Mouse (Mus musculus) myocyte (in vitro differentiated cells): ENCODE measurements at regions not wholly inside any gene's neighbourhood (a gene's known extent, or its start where the extent isn't known, plus 50 kb on each side); places are given as distances from the start of the nearest gene placed in this dataset.
"Not testable (repeated sequence)": the region's sequence is repeated elsewhere in the genome, so short reads cannot be mapped to it uniquely, and the experiment has no call there.

Source experiments
- H3K27me3 ChIP-seq: one replicate; pipeline ENCODE4 v1.6.1; 2011; ENCODE audit not compliant: control insufficient read depth, insufficient read depth, insufficient read length
- H3K36me3 ChIP-seq: one replicate; pipeline ENCODE4 v1.6.1; 2011; ENCODE audit not compliant: control insufficient read depth, insufficient read depth
- H3K4me2 ChIP-seq: one replicate; pipeline ENCODE4 v1.6.1; 2011; ENCODE audit warnings: low read depth, control low read depth
- H3K4me3 ChIP-seq: one replicate; pipeline ENCODE4 v1.5.1; 2011; ENCODE audit warnings: mild to moderate bottlenecking, control low read depth, moderate library complexity
- H3K79me2 ChIP-seq: one replicate; pipeline ENCODE4 v1.6.1; 2011; ENCODE audit not compliant: control insufficient read depth, insufficient read depth
- H3ac ChIP-seq: one replicate; pipeline ENCODE4 v1.6.1; 2011; ENCODE audit not compliant: control insufficient read depth, insufficient read length
- CEBPB ChIP-seq: IDR thresholded peaks from 2 replicates; pipeline ENCODE4 v1.6.1; 2011; ENCODE audit warnings: mild to moderate bottlenecking, moderate library complexity; ENCODE audit not compliant: poor library complexity, insufficient read depth, severe bottlenecking
- E2F4 ChIP-seq: IDR thresholded peaks from one replicate; pipeline ENCODE4 v1.6.1; 2011; ENCODE audit warnings: mild to moderate bottlenecking, control low read depth, moderate library complexity; ENCODE audit not compliant: insufficient read depth
- MAX ChIP-seq: IDR thresholded peaks from one replicate; pipeline ENCODE4 v1.6.1; 2011; ENCODE audit warnings: low read depth, mild to moderate bottlenecking, control low read depth
- MYOD1 ChIP-seq, 3 experiments: IDR thresholded peaks; one replicate each; pipeline ENCODE4 v1.6.1; 2011; ENCODE audit warnings: control low read depth in 2 of 3, low read depth in 2 of 3, mild to moderate bottlenecking in 2 of 3, moderate library complexity in 1 of 3; ENCODE audit not compliant: insufficient read length in 2 of 3, control insufficient read depth in 1 of 3
- MYOG ChIP-seq, 3 experiments: IDR thresholded peaks; one replicate each; pipeline ENCODE4 v1.6.1; 2011; ENCODE audit warnings: control low read depth in 2 of 3, low read depth in 2 of 3, mild to moderate bottlenecking in 2 of 3; ENCODE audit not compliant: insufficient read length in 2 of 3, control insufficient read depth in 1 of 3, insufficient read depth in 1 of 3
- POLR2A ChIP-seq: IDR thresholded peaks from one replicate; pipeline ENCODE4 v1.6.1; 2011; ENCODE audit warnings: low read depth, mild to moderate bottlenecking, control low read depth, moderate library complexity; ENCODE audit not compliant: insufficient read length
- POLR2AphosphoS2 ChIP-seq: IDR thresholded peaks from one replicate; pipeline ENCODE4 v1.6.1; 2011; ENCODE audit warnings: low read depth, control low read depth; ENCODE audit not compliant: insufficient read length
- REST ChIP-seq: IDR thresholded peaks from one replicate; pipeline ENCODE4 v1.6.1; 2011; ENCODE audit warnings: mild to moderate bottlenecking, control low read depth, moderate library complexity; ENCODE audit not compliant: insufficient read depth, insufficient read length
- SRF ChIP-seq: IDR thresholded peaks from one replicate; pipeline ENCODE4 v1.6.1; 2011; ENCODE audit warnings: low read depth; ENCODE audit not compliant: control insufficient read depth, insufficient read length
- TCF12 ChIP-seq: IDR thresholded peaks from one replicate; pipeline ENCODE4 v1.6.1; 2011; ENCODE audit warnings: mild to moderate bottlenecking, control low read depth; ENCODE audit not compliant: poor library complexity, insufficient read depth, severe bottlenecking
- TCF3 ChIP-seq: IDR thresholded peaks from one replicate; pipeline ENCODE4 v1.6.1; 2011; ENCODE audit warnings: low read depth, control low read depth; ENCODE audit not compliant: insufficient read length
- USF1 ChIP-seq: IDR thresholded peaks from one replicate; pipeline ENCODE4 v1.6.1; 2011; ENCODE audit warnings: low read depth, mild to moderate bottlenecking, control low read depth, moderate library complexity

GRCm38 (mm10) chr15:37099927-37100766 lies 92.6 kb upstream of the Zfp706 start:
- Histone ChIP-seq H3K36me3 (no peaks in the 10 kb centered on the region), H3ac (no peak overlapping the region), H3K27me3 (no peaks in the 10 kb centered on the region), H3K4me3 (no peak overlapping the region), H3K79me2 (no peaks in the 10 kb centered on the region), H3K4me2 (peak overlapping the region; percentile 14)
- TF ChIP-seq E2F4 = no peak
- no peak for TF ChIP-seq TCF12
- TF ChIP-seq POLR2A = no peak
- no peak for TF ChIP-seq MYOD1 (IDR thresholded peaks at IDR 0.05; ENCODE audit: control insufficient read depth in 1 of 3, insufficient read length in 2 of 3, low read depth in 2 of 3)
- TF ChIP-seq SRF = no peak
- TF ChIP-seq USF1 = no peak
- no peak for TF ChIP-seq MYOG (IDR thresholded peaks at IDR 0.05; ENCODE audit: control insufficient read depth in 1 of 3, insufficient read depth in 1 of 3, insufficient read length in 2 of 3, low read depth in 2 of 3)
- TF ChIP-seq MAX = no peak
- no peak for TF ChIP-seq POLR2AphosphoS2
- no peak for TF ChIP-seq REST
- TF ChIP-seq TCF3 = no peak
- TF ChIP-seq CEBPB = no peak

GRCm38 (mm10) chr15:37099176-37099575 lies 91.6 kb upstream of the Zfp706 start:
- Histone ChIP-seq H3K27me3 (no peaks in the 10 kb centered on the region), H3K4me2 (no peak overlapping the region), H3K79me2 (no peaks in the 10 kb centered on the region), H3K4me3 (no peak overlapping the region), H3ac (no peak overlapping the region), H3K36me3 (no peaks in the 10 kb centered on the region)
- TF ChIP-seq MYOD1 (IDR thresholded peaks at IDR 0.05; ENCODE audit: control insufficient read depth in 1 of 3, insufficient read length in 2 of 3, low read depth in 2 of 3) (no peak), SRF (no peak), USF1 (no peak), POLR2A (no peak), CEBPB (no peak), E2F4 (no peak), MYOG (IDR thresholded peaks at IDR 0.05; ENCODE audit: control insufficient read depth in 1 of 3, insufficient read depth in 1 of 3, insufficient read length in 2 of 3, low read depth in 2 of 3) (no peak), REST (no peak), TCF12 (no peak), MAX (no peak), POLR2AphosphoS2 (no peak), TCF3 (no peak)

DNA sequence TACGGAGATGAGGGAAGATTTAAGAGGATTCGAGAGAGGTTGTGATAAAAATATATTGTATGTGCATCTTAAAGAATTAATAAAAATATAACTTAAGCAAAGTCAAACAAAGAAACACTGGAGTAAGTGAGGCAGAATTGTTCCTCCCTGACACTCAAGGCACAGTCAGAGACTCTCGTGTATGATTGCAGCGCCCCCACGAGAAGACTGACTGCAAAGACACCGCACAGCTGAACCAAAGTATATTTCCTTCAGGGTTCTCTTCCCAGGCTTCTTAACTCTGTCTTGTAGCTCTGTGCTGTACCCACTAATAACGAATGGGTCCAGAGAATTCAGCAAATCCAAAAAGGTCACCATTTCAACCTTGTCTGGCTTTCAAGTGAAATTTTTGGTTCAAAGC lies 89.9 kb upstream of the Zfp706 start:
- Histone ChIP-seq H3K36me3 (no peaks in the 10 kb centered on the region), H3ac (no peak overlapping the region), H3K27me3 (no peaks in the 10 kb centered on the region), H3K79me2 (no peaks in the 10 kb centered on the region), H3K4me3 (no peak overlapping the region), H3K4me2 (no peak overlapping the region)
- TF ChIP-seq TCF3 (no peak), MAX (no peak), POLR2A (no peak), CEBPB (no peak), MYOG (IDR thresholded peaks at IDR 0.05; ENCODE audit: control insufficient read depth in 1 of 3, insufficient read depth in 1 of 3, insufficient read length in 2 of 3, low read depth in 2 of 3) (no peak), POLR2AphosphoS2 (no peak), TCF12 (no peak), USF1 (no peak)

DNA sequence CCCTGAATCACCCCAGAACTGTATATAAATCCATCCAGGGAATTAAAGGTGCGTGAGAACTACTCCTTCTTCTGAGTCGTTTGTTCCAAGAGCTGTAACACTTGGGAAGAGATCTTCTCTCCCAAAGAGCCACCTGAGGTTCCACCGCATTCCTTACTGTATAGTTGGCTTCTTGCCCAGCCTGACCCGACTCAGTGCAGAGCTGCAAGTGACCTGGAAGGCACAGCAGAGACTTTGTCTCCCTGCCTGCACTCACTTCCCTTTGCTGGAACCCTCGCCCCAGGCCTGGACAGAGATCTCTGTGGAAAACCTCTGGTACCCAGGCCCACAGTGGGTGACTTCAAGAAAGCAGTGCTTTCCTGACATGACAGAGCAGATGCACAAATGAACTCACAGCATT lies 83.6 kb upstream of the Zfp706 start:
- H3ac ChIP-seq, H3K36me3 ChIP-seq, H3K4me2 ChIP-seq, H3K27me3 ChIP-seq, H3K79me2 ChIP-seq, H3K4me3 ChIP-seq: not testable (repeated sequence)

- TF ChIP-seq CEBPB (no peak), USF1 (no peak), POLR2AphosphoS2 (no peak), MAX (no peak), SRF (no peak), MYOD1 (IDR thresholded peaks at IDR 0.05; ENCODE audit: control insufficient read depth in 1 of 3, insufficient read length in 2 of 3, low read depth in 2 of 3) (no peak), TCF12 (no peak), TCF3 (no peak), MYOG (IDR thresholded peaks at IDR 0.05; ENCODE audit: control insufficient read depth in 1 of 3, insufficient read depth in 1 of 3, insufficient read length in 2 of 3, low read depth in 2 of 3) (no peak), E2F4 (no peak), POLR2A (no peak), REST (no peak)
- H3K27me3 ChIP-seq = no peaks in the 10 kb centered on the region
- H3K4me2 ChIP-seq = no peak overlapping the region
- no peak overlapping the region for H3K4me3 ChIP-seq
- H3K79me2 ChIP-seq = no peaks in the 10 kb centered on the region
- H3K36me3 ChIP-seq = no peaks in the 10 kb centered on the region
- no peak overlapping the region for H3ac ChIP-seq
Measured at GRCm38 (mm10) chr15:37083726-37084125, 76.2 kb upstream of the Zfp706 start.
